Mouse (Mus musculus) stomach, postnatal 0 days (tissue): ENCODE results near the gene Eif3i. TPM values are rescaled to one million over a fixed set of nuclear protein-coding genes. Genes with fewer than 3 reads are reported as not detected.

Experiments used
- ATAC-seq: fragments of 200-750 bp; cut with Nextera tagmentation; 2 replicates; pipeline ENCODE4 v1.8.0; 2017; ENCODE audit not compliant: low FRiP score, low TSS enrichment
- DNase-seq: peaks from one replicate; pipeline ENCODE4 v3.0.0-alpha.2; 2016; ENCODE audit warnings: low spot score
- H3K27ac ChIP-seq: fragments of 300-500 bp; sonication (generic); replicated peaks from 2 replicates; pipeline ENCODE4 v1.5.1; 2014; ENCODE audit warnings: mild to moderate bottlenecking, control low read depth
- H3K27me3 ChIP-seq: fragments of 300-500 bp; sonication (generic); 2 replicates; pipeline ENCODE4 v1.6.1; 2014; ENCODE audit warnings: low read length; ENCODE audit not compliant: control insufficient read depth, insufficient read depth
- H3K36me3 ChIP-seq: fragments of 300-500 bp; sonication (generic); 2 replicates; pipeline ENCODE4 v1.6.1; 2014; ENCODE audit warnings: low read length, mixed read lengths; ENCODE audit not compliant: control insufficient read depth, insufficient read depth
- H3K4me1 ChIP-seq: fragments of 300-500 bp; sonication (generic); replicated peaks from 2 replicates; pipeline ENCODE4 v1.6.1; 2014; ENCODE audit warnings: antibody characterized with exemption; ENCODE audit not compliant: control insufficient read depth, insufficient read depth
- H3K4me2 ChIP-seq: fragments of 300-500 bp; sonication (generic); replicated peaks from 2 replicates; pipeline ENCODE4 v1.6.1; 2014; ENCODE audit warnings: low read depth, mild to moderate bottlenecking, control low read depth, moderate library complexity
- H3K4me3 ChIP-seq: fragments of 300-500 bp; sonication (generic); 2 replicates; pipeline ENCODE4 v1.5.1; 2014; ENCODE audit warnings: low read depth, low read length, control low read depth
- H3K9ac ChIP-seq: fragments of 300-500 bp; sonication (generic); 2 replicates; pipeline ENCODE4 v1.6.1; 2014; ENCODE audit warnings: mild to moderate bottlenecking, low read length, control low read depth, mixed read lengths
- H3K9me3 ChIP-seq: fragments of 300-500 bp; sonication (generic); 2 replicates; pipeline ENCODE4 v1.6.1; 2016; ENCODE audit warnings: low read length; ENCODE audit not compliant: control insufficient read depth
- CTCF ChIP-seq: IDR thresholded peaks from 2 replicates; pipeline ENCODE4 v1.5.1; 2016; ENCODE audit warnings: antibody characterized with exemption, low read depth, mild to moderate bottlenecking, moderate library complexity
- EP300 ChIP-seq: optimal IDR thresholded peaks from 2 replicates; pipeline ENCODE3; 2016; ENCODE audit warnings: antibody characterized with exemption
- WGBS: fragments of 180-500 bp; shearing (Covaris S2); extraction: QIAGEN DNeasy Blood & Tissue Kit; methylation state at CpG from one replicate; pipeline ENCODE4 v1.1.7; 2014; 5-methylcytosine and 5-hydroxymethylcytosine counted together
- polyA plus RNA-seq: library from polyadenylated mRNA; unstranded; fragments of >200 nt; fragmentation: Nextera tagmentation; extraction: Ambion mirVana; gene quantifications from 2 replicates; pipeline ENCODE4 v1.2.1, GENCODE M21; 2015

Eif3i gene
- 222 and 230 TPM in 2 replicates for polyA plus RNA-seq

DNA sequence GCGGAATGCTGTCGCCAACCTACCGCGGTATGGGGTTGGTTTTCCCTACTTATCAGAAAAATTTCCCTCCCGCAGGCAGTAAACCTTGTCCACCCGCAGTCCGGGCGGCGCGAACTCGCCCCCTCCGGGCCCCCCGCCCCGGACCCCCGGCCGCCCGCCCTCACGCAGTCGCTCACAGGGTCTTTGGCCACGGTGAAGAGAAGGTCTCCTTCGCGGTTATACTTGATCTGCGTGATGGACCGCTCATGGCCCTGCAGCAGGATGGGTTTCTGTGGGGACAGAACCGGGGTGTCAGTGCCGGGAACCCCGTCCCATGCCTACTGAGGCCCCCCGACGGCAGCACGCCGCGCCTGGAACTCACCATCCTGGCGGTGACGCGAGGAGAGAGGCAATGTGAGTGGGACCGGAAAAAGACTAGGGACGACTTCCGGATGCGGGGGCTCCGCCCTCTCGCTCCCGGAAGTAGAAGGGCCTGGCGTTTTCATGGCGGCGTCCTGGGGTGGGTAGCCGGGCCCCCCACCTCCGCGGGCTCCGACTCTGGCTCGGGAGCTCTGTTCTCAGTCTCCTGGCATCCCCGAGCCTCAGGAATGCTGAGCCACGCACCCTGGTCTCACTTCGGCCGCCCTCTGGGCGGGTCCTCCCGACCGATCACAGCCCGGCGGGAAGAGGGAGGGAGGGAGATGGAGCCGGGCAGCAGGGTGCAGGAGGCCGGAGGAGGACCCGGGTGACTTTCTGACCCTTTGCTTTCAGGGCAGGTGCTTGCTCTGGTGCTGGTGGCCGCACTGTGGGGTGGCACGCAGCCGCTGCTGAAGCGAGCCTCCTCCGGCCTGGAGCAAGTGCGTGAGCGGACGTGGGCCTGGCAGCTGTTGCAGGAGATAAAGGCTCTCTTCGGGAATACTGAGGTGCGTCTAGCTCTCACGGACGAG lies at the start of gene Eif3i, which contains the start of gene Tmem234:
Gene Eif3i (minus strand): TSS at position 416 of the 926 bp plus-strand sequence.
Gene Tmem234 (plus strand): TSS at position 436 of the 926 bp plus-strand sequence.
- WGBS: under 1% methylated on average over 74 of the region's 74 CpGs
- H3K4me1 ChIP-seq: peaks cover 7% of the 10 kb centered on the region; the same call in 1 of the 2 replicates
- H3K27ac ChIP-seq: peak within 1 kb of the TSS; percentile 83
- peak within 1 kb of the TSS; percentile 98 for H3K4me3 ChIP-seq
- ATAC-seq: peak; percentile 91
- H3K27me3 ChIP-seq: no peaks in the 10 kb centered on the region
- peaks cover 8% of the 10 kb centered on the region; the same call in 1 of the 2 replicates for H3K36me3 ChIP-seq
- TF ChIP-seq EP300 (no peak), CTCF (peak; percentile 24; the same call in 1 of the 2 replicates)
- peak within 1 kb of the TSS; percentile 92 for H3K9ac ChIP-seq
- peak; percentile 87 for DNase-seq
- no peaks in the 10 kb centered on the region for H3K9me3 ChIP-seq
- H3K4me2 ChIP-seq: peak within 1 kb of the TSS; percentile 88

DNA sequence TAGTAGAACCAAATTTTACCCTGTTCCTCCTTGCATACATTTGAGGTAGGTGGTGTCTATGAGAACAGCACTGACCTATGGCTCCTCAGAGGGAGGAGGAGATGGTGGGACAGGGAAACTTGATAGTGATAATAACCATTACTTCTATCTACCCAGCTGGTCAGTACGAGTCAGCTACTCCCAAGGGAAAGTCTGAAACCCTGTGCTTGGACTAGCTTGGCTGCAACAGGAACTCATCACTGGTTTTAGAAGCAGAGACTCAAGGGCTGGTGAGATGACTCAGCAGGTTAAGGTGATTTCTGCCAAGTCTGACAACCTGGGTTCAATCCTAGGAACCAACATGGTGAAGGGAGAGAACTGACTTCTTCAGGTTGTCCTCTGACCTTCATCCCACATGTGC lies 48.2 kb upstream of the Eif3i start:
- no peak for TF ChIP-seq CTCF
- no peak for TF ChIP-seq EP300
- ATAC-seq: no peak

DNA sequence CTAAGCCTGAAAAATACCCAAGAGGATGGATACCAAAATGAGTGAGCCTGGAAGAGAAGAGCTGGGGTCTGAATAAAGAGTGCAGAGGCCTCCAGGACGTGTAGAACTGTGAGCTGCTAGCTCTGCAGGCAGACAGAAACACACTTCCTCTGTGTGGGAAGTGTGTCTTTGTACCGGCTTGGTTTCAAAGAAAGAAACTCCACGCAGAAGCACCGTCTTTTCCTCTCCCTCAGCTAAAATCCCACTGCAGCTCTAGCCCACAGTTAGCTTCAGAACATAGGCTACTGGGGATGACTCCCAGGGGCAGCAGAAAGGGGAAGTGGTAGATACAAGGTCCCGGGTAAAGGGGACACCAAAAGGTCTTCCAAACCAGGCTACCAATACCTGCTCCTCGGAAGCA lies 44.8 kb upstream of the Eif3i start:
- Histone ChIP-seq H3K4me3 (no peak overlapping the region), H3K27me3 (no peaks in the 10 kb centered on the region), H3K36me3 (peaks cover 16% of the 10 kb centered on the region), H3K9me3 (no peaks in the 10 kb centered on the region), H3K4me2 (no peak overlapping the region), H3K4me1 (no peaks in the 10 kb centered on the region), H3K27ac (no peak overlapping the region), H3K9ac (no peak overlapping the region)
- DNase-seq (no peak), ATAC-seq (no peak)
- TF ChIP-seq CTCF (no peak), EP300 (no peak)
- WGBS: 86% methylated on average over 6 of the region's 6 CpGs

More for the DNA sequence above, 48.2 kb upstream of the Eif3i start:
- H3K27ac ChIP-seq: no peak overlapping the region
- DNase-seq: no peak
- H3K9me3 ChIP-seq: no peaks in the 10 kb centered on the region
- H3K4me3 ChIP-seq: no peak overlapping the region
- H3K4me2 ChIP-seq: no peak overlapping the region
- 60% methylated on average over 1 of the region's 1 CpGs for whole genome bisulfite sequencing
- H3K9ac ChIP-seq: no peak overlapping the region
- H3K27me3 ChIP-seq: no peaks in the 10 kb centered on the region
- peaks cover 26% of the 10 kb centered on the region for H3K36me3 ChIP-seq
- H3K4me1 ChIP-seq: no peaks in the 10 kb centered on the region

DNA sequence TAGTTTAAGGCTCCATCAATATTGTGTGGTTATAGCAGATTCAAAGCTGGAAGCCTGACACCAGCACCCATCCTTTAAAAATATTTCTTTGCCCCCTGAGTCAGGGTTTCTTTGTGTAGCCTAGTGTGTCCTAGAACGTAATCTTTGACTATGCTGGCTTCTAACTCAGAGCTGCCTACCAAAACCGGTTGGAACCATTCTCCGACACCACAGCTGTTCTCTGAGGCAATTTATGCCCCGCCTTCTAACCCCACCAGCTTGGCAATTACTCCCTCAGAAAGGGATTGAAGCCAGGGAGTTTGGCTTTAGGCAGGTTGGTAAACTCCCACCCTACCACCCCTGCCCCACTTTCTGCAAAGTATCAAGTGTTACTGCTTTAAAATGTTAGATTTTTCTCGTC lies 41.3 kb upstream of the Eif3i start:
- H3K9ac ChIP-seq: 0 out of 2 replicates have a peak overlapping the region, but pooled peaks have one; percentile 18
- H3K9me3 ChIP-seq: no peaks in the 10 kb centered on the region
- peaks cover 6% of the 10 kb centered on the region; the same call in 1 of the 2 replicates for H3K4me1 ChIP-seq
- H3K4me3 ChIP-seq: 0 out of 2 replicates have a peak overlapping the region, but pooled peaks have one; percentile 62
- no peak for ATAC-seq
- H3K27me3 ChIP-seq: no peaks in the 10 kb centered on the region
- DNase-seq: no peak
- 36% methylated on average over 5 of the region's 5 CpGs for whole genome bisulfite sequencing
- H3K27ac ChIP-seq: 0 out of 2 replicates have a peak overlapping the region, but pooled peaks have one; percentile 8
- TF ChIP-seq CTCF (no peak), EP300 (no peak)
- H3K36me3 ChIP-seq: peaks cover 6% of the 10 kb centered on the region
- peak overlapping the region; percentile 55 for H3K4me2 ChIP-seq

DNA sequence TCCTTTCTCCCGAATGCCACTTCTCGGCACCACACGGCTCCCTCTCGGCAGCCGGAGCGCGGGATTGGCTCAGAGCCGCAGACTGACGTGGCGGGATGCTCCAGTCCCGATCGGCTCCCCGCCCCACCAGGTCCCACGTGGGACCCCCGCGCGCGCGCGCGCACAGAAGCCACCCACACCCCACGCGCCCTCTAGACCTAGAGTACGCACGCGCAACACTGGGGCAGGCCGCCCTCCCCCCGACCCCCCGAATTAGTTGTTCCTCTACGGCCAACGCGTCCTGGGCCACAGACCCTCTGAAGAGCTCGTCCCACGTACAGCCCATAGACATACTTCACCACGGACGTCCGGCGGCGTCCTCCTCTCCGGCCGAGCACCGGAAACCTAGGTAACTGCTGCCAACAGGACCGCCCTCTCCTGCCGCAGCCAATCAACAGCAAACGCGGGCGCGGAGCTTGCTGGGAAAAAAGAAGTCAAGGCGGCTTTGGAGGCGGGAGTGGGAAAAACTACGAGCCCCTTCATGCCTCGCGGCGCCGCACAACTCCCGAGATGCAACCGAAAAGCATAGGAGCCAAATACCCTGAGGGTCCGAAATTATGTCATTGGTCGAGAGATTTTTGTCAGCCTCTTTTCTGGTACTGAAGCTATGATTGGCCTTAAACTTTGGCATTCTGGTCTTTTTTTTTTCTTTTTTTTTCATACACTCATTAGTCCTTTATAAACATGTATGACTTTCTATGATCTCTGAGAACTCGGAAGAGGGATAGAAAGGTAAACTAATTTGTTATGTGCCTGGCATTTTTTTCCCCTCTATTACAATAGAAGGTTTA lies 40.4 kb upstream of the Eif3i start, which contains the start of gene Txlna:
Gene Txlna (minus strand): TSS at position 428 of the 830 bp plus-strand sequence.
- Histone ChIP-seq H3K27me3 (no peaks in the 10 kb centered on the region), H3K36me3 (peaks cover 6% of the 10 kb centered on the region), H3K4me2 (peak within 1 kb of the TSS; percentile 55), H3K4me1 (peaks cover 6% of the 10 kb centered on the region; the same call in 1 of the 2 replicates), H3K4me3 (peak within 1 kb of the TSS; percentile 62), H3K9ac (peak within 1 kb of the TSS; percentile 53), H3K27ac (peak within 1 kb of the TSS; percentile 75), H3K9me3 (no peaks in the 10 kb centered on the region)
- ATAC-seq (peak; percentile 95), DNase-seq (peak; percentile 97)
- under 1% methylated on average over 60 of the region's 60 CpGs for WGBS
- TF ChIP-seq EP300 (no peak), CTCF (no peak; the same call in none of the 2 replicates)
